Mouse (Mus musculus): Measurements from ENCODE around the gene Gm10160.

Gene Gm10160

GRCm38 (mm10) chr7:81855694-81856093 lies at the start of gene Gm10160:
Gm10160 (minus strand) TSS chr7:81855794.
- no peak for DNase-seq (ENCODE audit: low spot score)

GRCm38 (mm10) chr7:81904926-81905325 lies 49.3 kb upstream of the Gm10160 start:
- no peak for DNase-seq (ENCODE audit: low spot score)

GRCm38 (mm10) chr7:81904094-81904493 lies 48.5 kb upstream of the Gm10160 start:
- DNase-seq (ENCODE audit: low spot score), result no peak

GRCm38 (mm10) chr7:81899361-81899760 lies 43.8 kb upstream of the Gm10160 start:
- no peak for DNase-seq (ENCODE audit: low spot score)

- DNase-seq (ENCODE audit: low spot score), result no peak
Measured at GRCm38 (mm10) chr7:81885128-81885527, 29.5 kb upstream of the Gm10160 start.

GRCm38 (mm10) chr7:81881600-81881999 lies 26.0 kb upstream of the Gm10160 start:
- DNase-seq (ENCODE audit: low spot score), result no peak

- no peak for DNase-seq (ENCODE audit: low spot score)
Measured at GRCm38 (mm10) chr7:81880797-81881196, 25.2 kb upstream of the Gm10160 start.

- DNase-seq (ENCODE audit: low spot score), result no peak
Measured at GRCm38 (mm10) chr7:81880286-81880685, 24.7 kb upstream of the Gm10160 start.

- no peak for DNase-seq (ENCODE audit: low spot score)
Measured at GRCm38 (mm10) chr7:81875372-81875771, 19.8 kb upstream of the Gm10160 start.

- no peak for DNase-seq (ENCODE audit: low spot score)
Measured at GRCm38 (mm10) chr7:81874636-81875035, 19.0 kb upstream of the Gm10160 start.

- no peak for DNase-seq (ENCODE audit: low spot score)
Measured at GRCm38 (mm10) chr7:81873807-81874206, 18.2 kb upstream of the Gm10160 start.

GRCm38 (mm10) chr7:81872493-81873013 lies 17.0 kb upstream of the Gm10160 start:
- no peak for DNase-seq (ENCODE audit: low spot score)

GRCm38 (mm10) chr7:81868158-81868557 lies 12.6 kb upstream of the Gm10160 start:
- no peak for DNase-seq (ENCODE audit: low spot score)

- no peak for DNase-seq (ENCODE audit: low spot score)
Measured at GRCm38 (mm10) chr7:81867231-81867930, 11.8 kb upstream of the Gm10160 start.

GRCm38 (mm10) chr7:81865937-81866336 lies 10.3 kb upstream of the Gm10160 start:
- no peak for DNase-seq (ENCODE audit: low spot score)

GRCm38 (mm10) chr7:81864552-81864951 lies 9.0 kb upstream of the Gm10160 start:
- no peak for DNase-seq (ENCODE audit: low spot score)

- DNase-seq (ENCODE audit: low spot score), result no peak
Measured at GRCm38 (mm10) chr7:81862587-81863583, 7.3 kb upstream of the Gm10160 start.

GRCm38 (mm10) chr7:81861921-81862320 lies 6.3 kb upstream of the Gm10160 start:
- no peak for DNase-seq (ENCODE audit: low spot score)

- no peak for DNase-seq (ENCODE audit: low spot score)
Measured at GRCm38 (mm10) chr7:81861461-81861860, 5.9 kb upstream of the Gm10160 start.

- DNase-seq (ENCODE audit: low spot score), result no peak
Measured at GRCm38 (mm10) chr7:81860996-81861395, 5.4 kb upstream of the Gm10160 start.

- DNase-seq (ENCODE audit: low spot score), result no peak
Measured at GRCm38 (mm10) chr7:81860071-81860470, 4.5 kb upstream of the Gm10160 start.

GRCm38 (mm10) chr7:81858968-81859721 lies 3.6 kb upstream of the Gm10160 start, which contains the start of gene Tm6sf1:
Tm6sf1 (plus strand) TSS chr7:81859001.
- no peak for DNase-seq (ENCODE audit: low spot score)

Data from urinary bladder, postnatal 10 days (tissue).